Mouse (Mus musculus) heart, postnatal 14 days (tissue): ENCODE measurements around the gene Chrdl2. TPM values are rescaled to one million over a fixed set of nuclear protein-coding genes. Genes with fewer than 3 reads are reported as not detected.
"Not testable (repeated sequence)": the region's sequence is repeated elsewhere in the genome, so short reads cannot be mapped to it uniquely, and the experiment has no call there.

ENCODE experiments used
- DNase-seq, 2 experiments: peaks; one replicate each; pipeline ENCODE4 v3.0.0; 2021 to 2022
- intact Hi-C: fragments of 180-260 bp; cut with DNase I; formaldehyde crosslinking; loops from one replicate; pipeline ENCODE4 v1.15.1; 2025
- total RNA-seq, 2 experiments: library from RNA; stranded (reverse); gene quantifications; 2 replicates each; pipeline ENCODE4 v1.2.3; 2021

Gene Chrdl2
- total RNA-seq, 2 experiments from 2014 or later, result not detected

GRCm38 (mm10) chr7:100033672-100034071 is 27.7 kb downstream of the Chrdl2 start:
- intact Hi-C loops, result no loop called here
- DNase-seq, result no peak

GRCm38 (mm10) chr7:100034815-100035463 is 29.0 kb downstream of the Chrdl2 start:
- DNase-seq, result no peak

DNA sequence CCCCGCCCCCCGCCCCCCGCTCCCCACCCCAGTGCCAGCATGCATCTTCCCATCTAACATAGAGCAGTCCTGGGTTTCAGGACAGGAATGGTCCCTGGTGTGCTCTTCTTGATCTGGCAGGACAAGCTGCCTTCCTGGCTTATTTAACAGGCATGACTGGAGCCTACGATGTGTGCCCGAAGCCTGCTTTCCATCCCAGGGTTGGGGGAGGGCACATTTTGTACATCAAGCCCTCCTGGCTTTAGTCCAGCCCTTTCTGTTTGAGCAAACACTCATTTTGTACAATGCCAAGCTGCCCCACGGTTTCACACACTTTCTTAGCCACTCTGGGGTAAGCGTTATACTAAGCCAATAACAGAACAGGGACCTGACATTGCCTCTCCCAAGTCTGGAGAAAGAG is 30.1 kb downstream of the Chrdl2 start:
- no peak for DNase-seq
- intact Hi-C loops, result no loop called here

More at GRCm38 (mm10) chr7:100034815-100035463, 29.0 kb downstream of the Chrdl2 start:
- intact Hi-C loops, result no loop called here

- intact Hi-C loops, result no loop called here
- DNase-seq, result no peak
Observed at GRCm38 (mm10) chr7:100036495-100036894, 30.5 kb downstream of the Chrdl2 start.

- DNase-seq, result no peak
- intact Hi-C loops, result no loop called here
Observed at GRCm38 (mm10) chr7:100042120-100042519, 36.1 kb downstream of the Chrdl2 start.

DNA sequence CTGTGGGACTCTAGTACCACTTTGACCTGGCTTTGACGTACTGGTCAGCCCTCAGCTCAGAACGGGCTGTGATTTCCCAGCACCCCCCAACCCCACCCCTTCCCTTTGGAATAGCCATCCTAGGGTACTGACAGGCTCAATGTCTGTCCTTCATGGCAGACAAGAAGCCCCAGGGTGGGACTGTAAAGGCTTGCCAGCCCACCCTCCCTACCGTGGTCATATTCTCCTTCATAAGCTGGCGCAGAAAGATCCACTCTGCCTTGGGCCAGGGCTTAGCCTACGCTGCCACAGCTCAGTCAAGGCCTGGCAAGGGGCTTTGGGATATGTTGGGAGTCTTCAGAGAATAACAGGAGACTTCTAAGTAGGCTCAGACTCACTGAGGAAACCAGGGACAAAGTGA is 37.1 kb downstream of the Chrdl2 start:
- DNase-seq, result no peak
- intact Hi-C loops, result no loop called here

GRCm38 (mm10) chr7:100043605-100044031 is 37.6 kb downstream of the Chrdl2 start:
- intact Hi-C loops, result no loop called here
- peak; percentile 24 to 28 for DNase-seq

- DNase-seq, result no peak
- intact Hi-C loops, result no loop called here
Observed at GRCm38 (mm10) chr7:100046486-100046885, 40.5 kb downstream of the Chrdl2 start.

DNA sequence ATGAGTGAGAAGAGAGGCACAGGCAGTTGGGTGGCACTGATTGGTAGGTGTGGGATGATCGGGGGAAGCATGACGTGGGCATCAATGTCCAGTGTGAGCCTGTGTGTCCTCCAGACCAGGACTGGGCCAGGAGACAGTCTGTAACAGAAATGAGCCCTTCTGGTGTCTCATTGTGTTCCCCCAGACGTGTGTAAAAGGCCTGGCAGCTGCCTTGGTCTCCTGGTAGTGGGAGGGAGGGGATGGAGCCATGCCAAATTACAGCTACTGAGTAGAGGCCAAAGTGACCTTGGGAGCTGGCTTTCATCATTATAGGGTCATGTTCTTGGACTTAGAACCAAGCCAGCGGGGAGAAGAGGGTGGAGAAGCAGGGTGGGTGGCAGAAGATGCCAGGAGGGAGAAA is 45.9 kb downstream of the Chrdl2 start:
- no peak for DNase-seq
- intact Hi-C loops, result no loop called here

DNA sequence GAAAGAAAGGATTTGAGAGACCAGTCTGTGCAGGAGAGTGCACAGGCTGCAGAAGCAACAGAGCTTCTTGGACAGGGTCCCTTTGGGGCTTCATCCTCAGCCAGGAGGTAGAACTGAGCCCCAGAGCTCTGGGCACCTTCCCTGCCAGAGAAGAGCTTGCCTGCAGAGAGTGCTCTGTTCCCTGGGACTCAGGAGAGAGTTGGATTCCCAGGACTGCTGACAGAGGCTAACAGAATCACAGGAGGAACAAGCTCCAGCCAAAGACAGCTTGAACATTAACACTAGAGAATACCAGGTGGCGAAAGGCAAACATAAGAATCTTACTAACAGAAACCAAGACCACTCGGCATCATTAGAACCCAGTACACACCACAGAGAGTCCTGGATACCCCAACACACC is 47.0 kb downstream of the Chrdl2 start:
- intact Hi-C loops, DNase-seq: not testable (repeated sequence)

DNA sequence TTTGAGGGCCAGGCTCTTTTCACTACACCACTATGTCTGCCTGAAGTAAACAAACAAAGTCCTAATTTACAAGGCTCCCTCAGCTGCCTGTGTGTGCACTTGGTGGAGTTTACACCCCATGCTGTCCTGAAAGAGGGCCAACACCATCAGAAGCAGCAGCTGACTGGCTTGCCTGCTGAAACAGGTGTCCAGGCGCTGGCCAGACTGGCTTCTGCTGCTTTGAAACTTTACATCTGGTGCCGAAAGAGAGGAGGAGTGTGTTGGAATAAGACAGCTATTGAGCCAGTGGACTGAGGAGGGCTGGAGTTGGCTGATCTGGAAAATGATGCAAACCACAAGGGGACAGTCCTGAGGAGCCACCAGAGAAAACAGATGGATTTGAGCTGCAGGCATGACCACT is 68.0 kb downstream of the Chrdl2 start:
- intact Hi-C loops, result no loop called here
- peak; percentile 47 to 51 for DNase-seq

GRCm38 (mm10) chr7:100076296-100076695 is 70.3 kb downstream of the Chrdl2 start:
- no peak for DNase-seq
- intact Hi-C loops, result no loop called here

- no peak for DNase-seq
- intact Hi-C loops, result no loop called here
Observed at GRCm38 (mm10) chr7:100077071-100077470, 71.1 kb downstream of the Chrdl2 start.

DNA sequence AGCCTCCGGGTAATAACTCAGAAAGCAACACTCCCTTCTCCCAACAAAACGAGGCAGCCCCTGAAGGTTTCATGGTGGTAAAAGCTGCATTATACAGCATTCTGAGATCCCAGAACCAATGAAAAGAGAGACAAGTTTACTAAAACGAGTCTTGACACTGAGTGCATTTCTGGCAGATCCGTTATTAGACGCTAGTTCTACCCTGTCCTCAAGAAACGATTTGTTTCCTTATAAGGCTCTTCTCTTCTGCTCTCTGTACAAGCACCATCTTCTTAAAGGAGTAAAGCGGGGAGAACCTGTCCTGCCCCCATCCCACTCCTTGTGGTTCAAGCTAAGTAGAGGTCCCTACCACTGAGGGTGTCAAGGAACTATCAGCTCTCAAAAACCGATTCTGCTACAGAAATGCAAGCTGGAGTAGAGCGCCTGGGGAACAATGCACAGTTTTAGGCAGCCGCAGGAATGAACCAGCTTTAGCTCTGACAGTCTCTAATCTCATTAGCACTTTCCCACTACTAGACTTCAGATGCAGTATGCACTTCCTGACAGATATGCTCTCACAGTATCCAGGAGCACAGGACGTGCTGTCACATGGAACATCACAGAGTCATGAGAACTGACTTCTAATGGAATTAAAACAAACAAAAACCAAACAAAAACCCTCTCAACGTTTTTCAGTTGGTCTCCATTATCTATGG is 74.3 kb downstream of the Chrdl2 start:
- no peak for DNase-seq
- intact Hi-C loops, result no loop called here

DNA sequence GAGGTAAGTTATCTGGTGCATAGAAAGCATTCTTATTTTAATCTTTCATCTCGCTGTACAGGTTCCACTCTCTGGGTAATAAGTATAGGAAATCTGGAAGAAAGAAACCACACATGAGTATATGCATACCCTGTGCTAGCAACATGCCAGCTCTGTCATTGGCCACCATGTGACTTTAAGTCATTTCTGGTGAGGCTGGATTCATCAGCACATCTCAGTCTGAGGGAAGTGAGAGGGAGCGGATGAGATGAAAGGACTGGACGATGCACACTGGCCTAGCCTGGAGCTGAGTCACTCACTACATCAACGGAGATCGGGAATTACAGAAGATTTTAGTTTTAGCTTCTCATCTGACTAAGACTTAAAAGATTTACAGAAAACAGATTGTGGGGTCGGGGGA is 76.9 kb downstream of the Chrdl2 start:
- no peak for DNase-seq
- intact Hi-C loops, result no loop called here

GRCm38 (mm10) chr7:100083812-100084211 is 77.8 kb downstream of the Chrdl2 start:
- intact Hi-C loops, result no loop called here
- DNase-seq, result no peak

Other genes with a start within 250 kb of the Chrdl2 start
- not detected for gene Olfr521, start 242.7 kb upstream of the Chrdl2 start, total RNA-seq
- 1 to 10 TPM; 3.9 to 4.9 TPM for gene Neu3, start 177.8 kb upstream of the Chrdl2 start, total RNA-seq
- 1 to 10 TPM in 1 of 2 experiments, not detected in 1; 1.1 TPM for gene Xrra1, start 147.1 kb upstream of the Chrdl2 start, total RNA-seq
- 10 to 100 TPM; 44.1 to 53.6 TPM for gene Spcs2, start 142.7 kb upstream of the Chrdl2 start, total RNA-seq
- 10 to 100 TPM; 14.7 TPM for gene Rnf169, start 25.7 kb upstream of the Chrdl2 start, total RNA-seq
- gene Pold3, start 115.4 kb downstream of the Chrdl2 start, total RNA-seq, result 10 to 100 TPM; 11.0 to 11.2 TPM
- gene Lipt2, start 153.1 kb downstream of the Chrdl2 start, total RNA-seq, result 1 to 10 TPM; 3.4 to 3.9 TPM
- under 1 TPM; 0.55 to 0.78 TPM for gene Kcne3, start 170.3 kb downstream of the Chrdl2 start, total RNA-seq
- gene Pgm2l1, start 221.2 kb downstream of the Chrdl2 start, total RNA-seq, result 1 to 10 TPM; 8.1 TPM